Mouse (Mus musculus) small intestine, adult 2 months (tissue): ENCODE results near the gene Gm6525. TPM values are rescaled to one million over a fixed set of nuclear protein-coding genes. Genes with fewer than 3 reads are reported as not detected.

Experiments
- H3K27ac ChIP-seq: fragments of 200-500 bp; 2 replicates; pipeline ENCODE4 v1.5.1; 2012; ENCODE audit warnings: low read depth, low read length, control low read depth, inconsistent platforms; ENCODE audit not compliant: insufficient read depth
- H3K27me3 ChIP-seq: fragments of 200-500 bp; 2 replicates; pipeline ENCODE4 v1.6.1; 2012; ENCODE audit warnings: mild to moderate bottlenecking, moderate library complexity, low read length, inconsistent platforms; ENCODE audit not compliant: control insufficient read depth, insufficient read depth
- H3K36me3 ChIP-seq: fragments of 200-500 bp; 2 replicates; pipeline ENCODE4 v1.6.1; 2012; ENCODE audit warnings: mild to moderate bottlenecking, low read length, control low read depth, inconsistent platforms; ENCODE audit not compliant: control insufficient read depth, insufficient read depth
- H3K4me1 ChIP-seq: fragments of 200-500 bp; 2 replicates; pipeline ENCODE4 v1.6.1; 2012; ENCODE audit warnings: low read length, inconsistent platforms, mixed read lengths; ENCODE audit not compliant: control insufficient read depth, insufficient read depth, insufficient read length
- H3K4me3 ChIP-seq: fragments of 200-500 bp; 2 replicates; pipeline ENCODE4 v1.5.1; 2012; ENCODE audit warnings: low read depth, mild to moderate bottlenecking, control low read depth, inconsistent platforms, low read length, moderate library complexity
- CTCF ChIP-seq: fragments of 200-500 bp; IDR thresholded peaks from 2 replicates; pipeline ENCODE4 v1.5.1; 2012; ENCODE audit warnings: low read depth, mild to moderate bottlenecking, control low read depth, inconsistent platforms, low read length, moderate library complexity, mixed read lengths; ENCODE audit not compliant: insufficient replicate concordance, insufficient read length; ENCODE audit errors: extremely low read depth
- POLR2A ChIP-seq: fragments of 200-500 bp; IDR thresholded peaks from 2 replicates; pipeline ENCODE4 v1.6.1; 2012; ENCODE audit warnings: low read depth, mild to moderate bottlenecking, control low read depth, inconsistent platforms, low read length, moderate library complexity
- WGBS: fragments of 180-500 bp; shearing (Covaris S2); methylation state at CpG from one replicate; pipeline ENCODE4 v1.1.7; 2018; 5-methylcytosine and 5-hydroxymethylcytosine counted together
- polyA plus RNA-seq: library from polyadenylated mRNA; depleted of rRNA; stranded (reverse); fragments of >200 nt; gene quantifications from 2 replicates; pipeline ENCODE4 v1.2.3, GENCODE M21; 2012

Gene Gm6525
- polyA plus RNA-seq, 1 experiment: not detected

DNA sequence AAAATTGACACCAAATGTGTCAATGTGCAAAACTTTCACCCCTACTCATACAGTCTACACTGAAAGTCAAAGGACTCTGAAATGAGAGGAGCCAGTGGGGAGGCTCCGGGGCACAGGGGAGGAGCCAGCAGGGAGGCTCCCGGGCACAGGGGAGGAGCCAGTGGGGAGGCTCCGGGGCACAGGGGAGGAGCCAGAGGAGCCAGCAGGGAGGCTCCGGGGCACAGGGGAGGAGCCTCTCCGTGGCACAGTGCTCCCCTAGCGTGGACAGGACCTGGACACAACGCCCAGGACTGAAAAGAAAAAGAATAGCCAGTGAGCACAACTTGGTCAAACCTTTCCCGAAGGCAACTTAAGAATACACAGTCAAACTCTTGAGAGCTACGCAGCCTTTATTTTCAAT is 38.5 kb upstream of the Gm6525 start:
- no peak overlapping the region for H3K27ac ChIP-seq
- peaks cover 5% of the 10 kb centered on the region for H3K4me1 ChIP-seq
- WGBS: 34% methylated on average over 9 of the region's 9 CpGs
- H3K4me3 ChIP-seq: no peak overlapping the region; the same call in 1 of the 2 replicates
- H3K36me3 ChIP-seq: no peaks in the 10 kb centered on the region
- TF ChIP-seq POLR2A (no peak), CTCF (no peak)
- no peaks in the 10 kb centered on the region for H3K27me3 ChIP-seq

- TF ChIP-seq CTCF (no peak), POLR2A (no peak)
- 61% methylated on average over 6 of the region's 6 CpGs for WGBS
- H3K27ac ChIP-seq: no peak overlapping the region
- peaks cover 5% of the 10 kb centered on the region for H3K4me1 ChIP-seq
- H3K27me3 ChIP-seq: no peaks in the 10 kb centered on the region
- H3K4me3 ChIP-seq: no peak overlapping the region
- H3K36me3 ChIP-seq: no peaks in the 10 kb centered on the region
Observed at GRCm38 (mm10) chr3:84135933-84136332, 38.0 kb upstream of the Gm6525 start.

DNA sequence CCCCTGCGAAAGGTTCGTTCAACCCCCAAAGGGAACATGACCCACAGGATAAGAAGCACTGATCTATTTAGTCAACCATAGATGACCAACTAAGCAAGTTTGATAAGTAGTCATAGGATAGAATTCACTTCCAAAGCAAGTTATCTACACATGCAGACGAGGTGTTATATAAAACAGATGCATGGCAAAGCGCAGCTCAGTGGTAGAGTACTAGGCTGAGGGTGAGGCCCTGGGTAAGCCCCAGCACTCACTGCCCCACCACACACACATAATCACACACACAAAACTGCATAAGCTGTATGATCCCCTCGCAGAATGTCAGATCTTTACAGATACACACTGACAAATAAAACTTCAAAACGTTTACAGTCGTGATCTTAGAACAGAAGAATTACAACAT is 37.4 kb upstream of the Gm6525 start:
- no peak for TF ChIP-seq POLR2A
- TF ChIP-seq CTCF: no peak
- Histone ChIP-seq H3K27ac (no peak overlapping the region), H3K27me3 (no peaks in the 10 kb centered on the region), H3K36me3 (no peaks in the 10 kb centered on the region), H3K4me1 (peaks cover 5% of the 10 kb centered on the region), H3K4me3 (no peak overlapping the region)
- 89% methylated on average over 7 of the region's 7 CpGs for WGBS

- Histone ChIP-seq H3K4me3 (no peak overlapping the region), H3K27ac (no peak overlapping the region), H3K27me3 (no peaks in the 10 kb centered on the region), H3K36me3 (no peaks in the 10 kb centered on the region), H3K4me1 (no peaks in the 10 kb centered on the region)
- 84% methylated on average over 7 of the region's 7 CpGs for WGBS
- TF ChIP-seq CTCF (no peak), POLR2A (no peak)
Observed at GRCm38 (mm10) chr3:84140947-84141346, 33.0 kb upstream of the Gm6525 start.

- H3K4me1 ChIP-seq: no peaks in the 10 kb centered on the region
- TF ChIP-seq CTCF (no peak), POLR2A (no peak)
- H3K36me3 ChIP-seq: no peaks in the 10 kb centered on the region
- no peak overlapping the region for H3K4me3 ChIP-seq
- no peaks in the 10 kb centered on the region for H3K27me3 ChIP-seq
- H3K27ac ChIP-seq: no peak overlapping the region
- WGBS: 96% methylated on average over 3 of the region's 3 CpGs
Observed at GRCm38 (mm10) chr3:84149831-84150230, 24.1 kb upstream of the Gm6525 start.

- WGBS: 6% methylated on average over 12 of the region's 12 CpGs
- Histone ChIP-seq H3K36me3 (0 out of 2 replicates have a peak, but pooled peaks cover 3% of the 10 kb centered on the region), H3K27me3 (no peaks in the 10 kb centered on the region), H3K4me1 (no peaks in the 10 kb centered on the region; the same call in 1 of the 2 replicates), H3K27ac (no peak overlapping the region), H3K4me3 (no peak overlapping the region)
- TF ChIP-seq POLR2A: no peak
- TF ChIP-seq CTCF: no peak
Observed at GRCm38 (mm10) chr3:84154721-84155141, 19.2 kb upstream of the Gm6525 start.

- no peak for TF ChIP-seq POLR2A
- no peak for TF ChIP-seq CTCF
- Histone ChIP-seq H3K4me1 (no peaks in the 10 kb centered on the region; the same call in 1 of the 2 replicates), H3K27ac (peak overlapping the region; percentile 21; the same call in 1 of the 2 replicates), H3K27me3 (no peaks in the 10 kb centered on the region), H3K36me3 (peaks cover 6% of the 10 kb centered on the region), H3K4me3 (peak overlapping the region; percentile 85)
- under 1% methylated on average over 27 of the region's 27 CpGs for WGBS
Observed at GRCm38 (mm10) chr3:84155146-84155545, 18.8 kb upstream of the Gm6525 start.
